Mouse (Mus musculus) lung, embryonic 14.5 days (tissue): ENCODE data around the gene Apoc1. TPM values are rescaled to one million over a fixed set of nuclear protein-coding genes. Genes with fewer than 3 reads are reported as not detected.

Experiments used
- ATAC-seq: fragments of 200-750 bp; cut with Nextera tagmentation; 2 replicates; pipeline ENCODE4 v1.8.0; 2017; ENCODE audit warnings: mild to moderate bottlenecking, moderate TSS enrichment, moderate library complexity; ENCODE audit not compliant: insufficient read depth
- DNase-seq: peaks from one replicate; pipeline ENCODE4 v3.0.0-alpha.2; 2015
- H3K27ac ChIP-seq: fragments of 300-500 bp; sonication (generic); 2 replicates; pipeline ENCODE4 v1.5.1; 2014; ENCODE audit warnings: low read depth, mild to moderate bottlenecking, moderate library complexity
- H3K27me3 ChIP-seq: fragments of 300-500 bp; sonication (generic); 2 replicates; pipeline ENCODE4 v1.6.1; 2014; ENCODE audit warnings: low read length, control low read depth; ENCODE audit not compliant: insufficient read depth
- H3K36me3 ChIP-seq: fragments of 300-500 bp; sonication (generic); 2 replicates; pipeline ENCODE4 v1.6.1; 2014; ENCODE audit warnings: control low read depth; ENCODE audit not compliant: insufficient read depth
- H3K4me1 ChIP-seq: fragments of 300-500 bp; sonication (generic); 2 replicates; pipeline ENCODE4 v1.6.1; 2014; ENCODE audit warnings: antibody characterized with exemption, control low read depth; ENCODE audit not compliant: insufficient read depth
- H3K4me2 ChIP-seq: fragments of 300-500 bp; sonication (generic); 2 replicates; pipeline ENCODE4 v1.6.1; 2014; ENCODE audit warnings: mild to moderate bottlenecking
- H3K4me3 ChIP-seq: fragments of 300-500 bp; sonication (generic); 2 replicates; pipeline ENCODE4 v1.5.1; 2014; ENCODE audit warnings: low read depth, low read length
- H3K9ac ChIP-seq: fragments of 300-500 bp; sonication (generic); 2 replicates; pipeline ENCODE4 v1.6.1; 2014
- H3K9me3 ChIP-seq: fragments of 300-500 bp; sonication (generic); 2 replicates; pipeline ENCODE4 v1.6.1; 2016; ENCODE audit warnings: low read depth, low read length, control low read depth
- CTCF ChIP-seq: IDR thresholded peaks from 2 replicates; pipeline ENCODE4 v1.5.1; 2016; ENCODE audit warnings: antibody characterized with exemption, low read depth
- WGBS: fragments of 180-500 bp; shearing (Covaris S2); extraction: QIAGEN DNeasy Blood & Tissue Kit; methylation state at CpG from one replicate; pipeline ENCODE4 v1.1.7; 2014; 5-methylcytosine and 5-hydroxymethylcytosine counted together
- polyA plus RNA-seq: library from polyadenylated mRNA; unstranded; fragments of >200 nt; fragmentation: Nextera tagmentation; extraction: Ambion mirVana; gene quantifications from 2 replicates; pipeline ENCODE4 v1.2.1, GENCODE M21; 2014

Apoc1 gene
- polyA plus RNA-seq, 1 experiment from 2014 or later: 13.6 TPM

DNA sequence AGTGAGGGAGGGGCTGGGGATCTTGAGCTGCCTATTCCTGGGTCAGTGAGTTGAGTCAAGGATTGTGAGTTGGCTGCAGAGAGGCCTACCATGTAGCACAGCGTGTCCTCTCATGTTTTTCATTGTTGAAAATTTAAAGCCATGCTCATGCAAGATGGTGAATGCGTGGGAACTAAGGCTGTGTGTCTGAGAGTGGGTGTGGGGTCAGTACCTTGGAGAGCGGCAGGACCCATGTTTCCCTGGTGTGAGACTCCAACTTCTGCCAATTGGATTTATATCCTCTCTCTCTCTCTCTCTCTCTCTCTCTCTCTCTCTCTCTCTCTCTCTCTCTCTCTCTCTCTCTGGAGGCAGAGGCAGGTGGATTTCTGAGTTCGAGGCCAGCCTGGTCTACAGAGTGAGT lies 34.1 kb upstream of the Apoc1 start:
- H3K4me3 ChIP-seq: no peak overlapping the region
- no peak for TF ChIP-seq CTCF
- H3K36me3 ChIP-seq: peaks cover 91% of the 10 kb centered on the region
- DNase-seq: peak; percentile 28
- 80% methylated on average over 4 of the region's 4 CpGs for WGBS
- no peaks in the 10 kb centered on the region for H3K27me3 ChIP-seq
- no peak overlapping the region for H3K27ac ChIP-seq
- ATAC-seq: no peak
- no peak overlapping the region for H3K9ac ChIP-seq
- no peaks in the 10 kb centered on the region for H3K4me1 ChIP-seq
- H3K9me3 ChIP-seq: peaks cover 2% of the 10 kb centered on the region; the same call in 1 of the 2 replicates
- H3K4me2 ChIP-seq: no peak overlapping the region

DNA sequence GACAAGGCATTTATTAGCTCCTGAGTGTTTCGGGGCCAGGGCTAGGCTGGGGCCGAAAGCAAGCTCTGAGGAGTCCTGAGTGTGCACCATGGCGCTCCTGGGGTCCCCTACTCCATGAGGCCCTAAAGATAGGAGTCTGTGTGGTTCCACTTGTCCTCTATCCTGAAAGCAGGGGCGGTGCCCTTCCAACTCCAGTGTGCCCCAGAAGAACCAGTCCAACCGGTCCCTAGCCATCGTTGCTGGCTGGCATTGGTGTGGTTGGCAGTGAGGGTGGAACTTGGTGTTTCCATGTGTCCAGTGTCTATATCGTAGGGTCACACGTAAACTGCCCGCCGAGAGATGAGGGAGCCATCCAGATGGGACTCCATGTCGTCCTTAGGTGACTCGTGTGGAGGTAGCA lies 31.7 kb upstream of the Apoc1 start:
- peaks cover 83% of the 10 kb centered on the region for H3K36me3 ChIP-seq
- no peak for ATAC-seq
- H3K9ac ChIP-seq: no peak overlapping the region

DNA sequence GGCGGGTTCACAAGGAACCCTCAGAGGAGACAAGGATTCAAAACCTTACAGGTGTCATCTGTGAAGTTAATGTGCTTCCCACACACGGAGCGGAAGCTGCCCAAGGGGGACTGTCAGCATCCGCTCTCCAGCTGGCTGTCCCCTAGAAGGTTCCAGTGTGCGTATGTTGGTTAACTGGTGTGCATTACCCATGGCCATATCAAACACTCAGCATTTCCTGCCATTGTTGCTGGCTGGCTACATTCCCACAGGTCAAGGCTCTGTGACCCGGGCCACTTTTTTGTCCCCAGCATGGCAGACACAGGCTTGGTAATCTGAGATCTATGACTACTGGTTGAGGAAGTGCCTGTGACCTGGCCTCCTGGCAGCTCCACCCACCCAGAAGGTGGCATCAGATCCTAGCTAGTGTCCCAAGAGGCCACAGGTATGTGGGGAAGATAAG lies 30.3 kb upstream of the Apoc1 start:
- peak overlapping the region; percentile 24; the same call in 1 of the 2 replicates for H3K27ac ChIP-seq
- no peak for TF ChIP-seq CTCF
- H3K36me3 ChIP-seq: peaks cover 81% of the 10 kb centered on the region
- H3K4me1 ChIP-seq: no peaks in the 10 kb centered on the region
- WGBS: 77% methylated on average over 6 of the region's 6 CpGs
- no peak overlapping the region for H3K4me2 ChIP-seq
- peaks cover 8% of the 10 kb centered on the region for H3K9me3 ChIP-seq
- peak; percentile 61 for DNase-seq
- no peaks in the 10 kb centered on the region for H3K27me3 ChIP-seq
- H3K9ac ChIP-seq: no peak overlapping the region
- no peak overlapping the region for H3K4me3 ChIP-seq
- ATAC-seq: 0 out of 2 replicates have a peak, but pooled peaks have one; percentile 39

More for the DNA sequence above, 31.7 kb upstream of the Apoc1 start:
- WGBS: 90% methylated on average over 12 of the region's 12 CpGs
- Histone ChIP-seq H3K27me3 (no peaks in the 10 kb centered on the region), H3K4me3 (no peak overlapping the region), H3K9me3 (peaks cover 8% of the 10 kb centered on the region), H3K4me2 (no peak overlapping the region), H3K4me1 (no peaks in the 10 kb centered on the region), H3K27ac (no peak overlapping the region)
- TF ChIP-seq CTCF: no peak
- DNase-seq: no peak

DNA sequence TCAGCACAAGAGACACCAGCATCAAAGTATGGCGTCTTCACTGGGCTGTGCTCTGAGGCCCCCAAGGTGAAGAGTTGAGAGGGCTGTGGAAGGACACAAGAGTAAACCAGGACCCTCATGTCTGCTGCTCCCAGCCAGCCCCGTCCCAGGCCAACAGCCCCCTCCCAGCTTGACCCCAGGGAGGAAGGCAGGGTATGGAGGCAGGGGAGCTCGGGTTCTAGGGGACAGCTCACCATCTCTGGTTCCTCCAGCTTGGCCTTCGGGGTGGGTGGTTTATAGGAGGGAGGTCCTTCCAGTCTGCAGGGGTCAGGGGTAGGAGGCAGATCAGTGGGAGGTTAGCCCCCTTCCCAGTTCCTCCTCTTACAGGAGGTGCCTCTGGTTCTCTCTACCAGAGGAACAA lies 26.7 kb upstream of the Apoc1 start:
- Histone ChIP-seq H3K27ac (no peak overlapping the region), H3K4me1 (no peaks in the 10 kb centered on the region), H3K9ac (no peak overlapping the region), H3K36me3 (peaks cover 57% of the 10 kb centered on the region), H3K9me3 (peaks cover 8% of the 10 kb centered on the region), H3K4me2 (no peak overlapping the region), H3K27me3 (no peaks in the 10 kb centered on the region), H3K4me3 (no peak overlapping the region)
- TF ChIP-seq CTCF: no peak
- WGBS: 89% methylated on average over 4 of the region's 4 CpGs
- ATAC-seq: no peak
- DNase-seq: no peak

DNA sequence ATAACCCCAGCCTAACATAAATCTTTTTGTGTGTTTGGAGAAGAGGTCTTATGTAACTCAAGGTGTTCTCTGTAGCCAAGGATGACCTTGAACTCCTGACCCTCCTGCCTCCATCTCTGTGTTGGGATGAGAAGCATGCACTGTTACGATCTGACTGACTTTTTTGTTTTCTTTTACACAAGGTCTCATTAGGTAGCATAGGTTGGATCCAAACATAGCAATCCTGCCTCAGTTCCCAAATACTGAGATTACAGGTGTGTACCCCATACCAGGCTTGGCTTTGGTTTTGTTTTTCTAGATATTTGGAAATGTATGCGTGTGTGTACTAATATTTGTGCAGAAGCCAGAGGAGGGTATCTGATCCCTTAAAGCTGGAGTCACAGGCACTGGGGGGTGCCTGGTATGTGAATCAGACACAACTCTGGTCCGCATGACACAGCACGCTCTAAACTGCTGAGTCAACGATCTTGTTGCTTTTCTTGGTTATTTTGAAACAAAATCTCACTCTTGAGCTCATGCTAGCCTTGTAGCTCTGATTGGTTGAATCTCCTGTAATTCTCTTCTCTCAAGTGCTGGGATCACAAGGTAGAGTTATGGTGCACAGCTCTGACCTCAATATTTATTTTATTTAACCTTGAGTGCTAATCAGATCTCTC lies 26.0 kb upstream of the Apoc1 start:
- Histone ChIP-seq H3K4me3 (no peak overlapping the region), H3K36me3 (peaks cover 53% of the 10 kb centered on the region)
- 88% methylated on average over 5 of the region's 5 CpGs for WGBS

DNA sequence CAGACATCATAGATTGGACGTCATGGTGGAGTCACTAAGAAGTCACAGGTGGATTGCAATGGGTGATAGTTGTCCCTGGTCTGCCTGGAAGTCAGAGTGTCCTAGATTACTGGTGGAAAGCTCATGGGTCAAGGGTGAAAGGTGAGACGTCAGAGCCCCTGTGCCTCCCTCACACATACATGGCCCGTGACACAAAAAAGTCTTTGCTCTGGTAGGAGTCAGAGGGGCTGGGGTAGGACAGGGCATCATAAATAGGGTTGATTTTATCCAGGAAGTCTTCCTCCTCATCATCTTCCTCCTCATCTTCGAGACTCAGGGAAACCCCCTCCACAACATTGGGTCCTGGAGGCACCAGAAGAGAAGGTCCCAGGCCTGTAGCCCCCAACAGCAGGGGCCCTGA lies 24.9 kb upstream of the Apoc1 start:
- no peak for ATAC-seq
- TF ChIP-seq CTCF: no peak
- H3K36me3 ChIP-seq: peaks cover 53% of the 10 kb centered on the region
- H3K4me2 ChIP-seq: no peak overlapping the region
- H3K27me3 ChIP-seq: no peaks in the 10 kb centered on the region
- no peaks in the 10 kb centered on the region for H3K4me1 ChIP-seq
- WGBS: 78% methylated on average over 4 of the region's 4 CpGs
- no peak overlapping the region for H3K27ac ChIP-seq
- peaks cover 8% of the 10 kb centered on the region for H3K9me3 ChIP-seq
- H3K4me3 ChIP-seq: no peak overlapping the region
- H3K9ac ChIP-seq: no peak overlapping the region
- no peak for DNase-seq

More for the DNA sequence above, 26.0 kb upstream of the Apoc1 start:
- H3K4me2 ChIP-seq: no peak overlapping the region
- no peaks in the 10 kb centered on the region for H3K4me1 ChIP-seq
- no peak overlapping the region for H3K9ac ChIP-seq
- no peak for TF ChIP-seq CTCF
- H3K27ac ChIP-seq: no peak overlapping the region
- DNase-seq (no peak), ATAC-seq (no peak)
- no peaks in the 10 kb centered on the region for H3K27me3 ChIP-seq
- peaks cover 8% of the 10 kb centered on the region for H3K9me3 ChIP-seq

DNA sequence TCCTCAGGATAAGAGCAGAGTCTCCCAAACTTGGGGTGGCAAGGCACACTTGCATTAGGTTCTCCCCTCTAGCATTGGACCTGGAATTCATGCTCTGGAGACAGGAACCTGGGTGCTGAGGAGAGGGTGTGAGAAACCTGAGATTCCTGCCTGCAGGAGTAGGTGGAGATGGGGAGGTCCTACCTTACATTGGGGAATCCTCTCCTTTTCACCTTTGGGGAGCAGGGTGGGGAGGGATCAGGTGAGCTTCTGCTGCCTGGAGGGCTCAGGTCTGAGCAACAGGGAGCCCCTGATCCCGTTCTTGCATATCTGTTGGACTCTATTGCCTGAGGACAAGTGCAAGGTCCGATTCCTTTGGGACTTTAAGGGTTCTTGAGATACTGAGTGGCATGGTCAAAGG lies 24.4 kb upstream of the Apoc1 start:
- H3K9me3 ChIP-seq: peaks cover 8% of the 10 kb centered on the region
- TF ChIP-seq CTCF: no peak
- no peak overlapping the region for H3K9ac ChIP-seq
- no peak for DNase-seq
- no peak for ATAC-seq
- 63% methylated on average over 2 of the region's 2 CpGs for WGBS
- H3K4me3 ChIP-seq: no peak overlapping the region
- no peak overlapping the region for H3K27ac ChIP-seq
- peaks cover 59% of the 10 kb centered on the region for H3K36me3 ChIP-seq
- no peaks in the 10 kb centered on the region for H3K27me3 ChIP-seq
- no peaks in the 10 kb centered on the region for H3K4me1 ChIP-seq
- peak overlapping the region; percentile 71; the same call in 1 of the 2 replicates for H3K4me2 ChIP-seq
